Mouse (Mus musculus) cerebellum, postnatal 36 days (tissue): Measurements from ENCODE around the gene Gpr68.
A peak's percentile ranks its signal among the peaks of the same experiment; 100 is the strongest.

ENCODE experiments used
- DNase-seq, 2 experiments: peaks; one replicate each; pipeline ENCODE4 v3.0.0; 2021 to 2022; ENCODE audit warnings: mixed read lengths in 2 of 2

Gpr68 gene

DNA sequence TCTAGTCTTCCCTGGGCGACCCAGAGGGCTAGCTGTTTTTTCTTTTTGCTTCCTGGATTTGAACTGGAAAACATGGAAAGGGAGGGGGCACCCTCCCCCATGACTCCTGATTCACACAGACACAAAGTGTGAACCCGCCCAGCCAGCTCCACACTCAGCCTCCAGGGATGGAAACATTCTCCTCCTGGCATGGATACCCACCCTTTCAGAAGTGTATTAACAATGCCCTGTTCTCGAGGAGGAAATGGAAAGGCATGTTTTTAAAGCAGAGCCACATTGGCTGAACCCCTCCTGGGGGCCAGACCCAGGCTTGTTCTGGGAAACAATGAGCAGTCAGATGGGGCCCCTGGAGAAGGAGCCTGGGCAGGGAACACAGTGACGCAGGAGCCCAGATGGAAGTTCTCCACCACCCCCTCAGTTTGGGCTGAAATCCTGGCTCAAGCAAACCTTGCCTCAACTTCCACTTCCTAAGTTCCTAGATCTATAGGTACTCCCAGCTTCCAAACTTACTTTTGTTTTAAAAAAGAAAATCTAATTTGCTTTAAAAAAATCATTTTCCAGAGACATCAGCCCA is 39.9 kb downstream of the Gpr68 start:
- DNase-seq, result no peak

GRCm38 (mm10) chr12:100867097-100867496 is 40.9 kb downstream of the Gpr68 start:
- DNase-seq, result peak; percentile 93 to 94

DNA sequence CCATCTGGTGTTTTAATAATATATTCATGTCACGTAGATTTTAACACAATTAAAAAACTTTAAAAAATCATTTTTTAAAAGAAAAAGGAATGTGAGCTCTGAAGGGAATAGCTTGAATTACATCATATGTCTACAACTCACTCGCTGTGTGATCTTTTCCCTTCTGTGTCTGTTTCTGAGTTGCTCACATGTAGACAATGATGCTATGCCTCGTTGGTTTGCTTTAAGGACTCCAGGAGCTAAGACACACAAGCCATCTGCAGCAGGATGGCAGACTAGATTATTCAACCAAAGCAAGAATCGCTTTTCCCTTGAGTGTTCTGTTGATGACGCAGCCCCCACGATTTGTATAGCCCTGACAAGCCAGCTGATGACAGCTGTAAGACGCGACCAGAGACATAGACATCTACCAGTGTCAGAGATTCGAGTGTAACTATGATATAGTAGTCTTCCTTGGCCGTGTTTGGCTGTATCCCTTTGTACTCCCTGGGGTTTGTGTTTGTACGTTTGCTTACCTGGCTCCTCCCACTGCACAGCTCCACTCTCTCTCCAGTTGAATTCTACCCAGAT is 42.4 kb downstream of the Gpr68 start:
- DNase-seq, result no peak

DNA sequence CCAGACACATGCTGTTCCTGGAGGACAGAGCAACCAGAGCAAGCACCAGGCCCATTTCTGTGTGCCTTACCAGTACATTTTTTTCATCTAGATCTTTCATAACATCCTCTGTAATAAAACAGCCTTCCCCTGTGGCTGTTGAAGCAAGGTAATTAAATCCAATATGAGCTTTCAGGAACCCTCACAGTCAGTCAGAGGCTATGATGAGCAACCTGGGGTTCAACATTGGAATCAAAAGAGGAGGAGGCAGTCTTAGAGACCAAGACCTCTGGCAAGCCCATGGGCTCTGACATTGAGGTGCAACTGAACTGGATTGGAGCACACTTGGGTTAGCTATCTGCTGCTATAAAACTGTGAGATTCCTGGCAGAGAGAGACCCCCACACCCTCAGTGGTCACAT is 42.9 kb downstream of the Gpr68 start:
- no peak for DNase-seq

GRCm38 (mm10) chr12:100862856-100863446 is 45.0 kb downstream of the Gpr68 start:
- DNase-seq, result no peak

GRCm38 (mm10) chr12:100862272-100862671 is 45.7 kb downstream of the Gpr68 start:
- DNase-seq, result no peak

DNA sequence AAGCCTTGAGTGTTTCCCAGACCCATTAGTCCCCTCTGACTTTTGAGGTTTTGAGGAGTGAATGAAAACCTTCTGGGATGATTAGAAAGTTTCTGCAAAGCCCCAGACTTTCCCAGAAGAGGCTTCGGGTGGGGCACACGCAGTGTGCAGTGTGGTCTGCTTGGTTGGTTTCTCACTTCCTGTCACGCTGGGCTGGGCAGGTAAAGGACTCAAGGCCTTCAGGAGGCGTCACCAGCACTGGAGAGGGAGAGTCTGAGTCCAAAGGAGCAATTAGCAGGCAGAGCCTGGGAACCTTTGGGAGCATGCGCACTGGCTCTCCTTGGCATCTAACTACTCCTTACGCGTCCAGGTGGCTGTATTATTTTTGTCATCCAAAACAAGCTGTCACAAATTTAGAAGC is 50.2 kb downstream of the Gpr68 start:
- DNase-seq, result peak; percentile 76

GRCm38 (mm10) chr12:100856337-100856736 is 51.7 kb downstream of the Gpr68 start:
- DNase-seq, result no peak

- no peak for DNase-seq
These were observed 55.6 kb downstream of the Gpr68 start for GRCm38 (mm10) chr12:100852370-100852769.

GRCm38 (mm10) chr12:100849421-100850138 is 58.4 kb downstream of the Gpr68 start:
- DNase-seq, result peak; percentile 44 to 73

DNA sequence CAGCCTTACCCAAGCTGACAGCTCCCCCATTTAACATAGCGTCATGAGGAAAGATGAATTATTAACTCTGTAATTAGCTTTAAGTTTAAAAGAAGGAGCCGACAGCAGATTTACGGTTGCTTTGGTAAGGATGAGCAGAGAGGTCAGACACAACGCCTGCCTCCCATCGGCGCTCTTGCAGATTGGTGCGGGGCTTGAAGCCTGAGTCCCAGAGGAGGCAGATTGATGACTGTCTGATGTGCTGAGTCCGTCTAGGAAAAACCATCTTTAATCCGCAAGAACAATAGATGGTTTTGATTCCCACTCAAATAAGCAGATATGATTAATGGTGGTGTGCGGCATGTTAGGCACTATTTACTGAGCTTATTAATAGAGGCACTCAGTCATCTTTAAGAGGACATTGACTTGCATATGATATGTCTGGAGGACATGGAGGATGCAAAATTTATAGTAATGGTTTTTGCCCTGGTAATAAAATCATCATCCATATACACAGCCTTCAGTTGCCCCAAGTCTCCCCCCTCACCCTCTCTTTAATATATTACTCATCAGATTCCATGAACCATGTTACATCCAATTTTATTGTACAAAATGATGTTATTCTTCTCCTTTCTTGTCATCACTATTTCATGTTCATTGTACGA is 60.4 kb downstream of the Gpr68 start:
- DNase-seq, result no peak

GRCm38 (mm10) chr12:100846566-100846965 is 61.4 kb downstream of the Gpr68 start:
- no peak for DNase-seq

DNA sequence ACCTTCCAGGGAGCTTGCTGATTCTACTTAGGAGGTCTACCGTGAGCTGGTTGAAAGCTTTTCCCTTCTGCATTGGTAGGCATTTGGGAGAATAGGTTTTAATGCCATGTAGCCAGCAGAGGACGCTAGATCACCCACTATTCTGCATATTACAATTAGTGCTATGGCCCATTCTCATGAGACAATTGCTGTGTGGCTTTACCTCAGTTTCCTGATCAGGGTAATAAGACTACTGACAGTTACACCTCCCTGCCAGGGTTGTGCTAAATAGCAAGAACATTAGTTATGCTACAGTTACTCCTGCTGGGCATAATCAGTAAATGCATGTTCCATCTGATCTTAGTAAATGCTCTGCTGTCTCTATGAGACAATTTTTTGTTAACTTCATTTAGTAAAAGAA is 62.2 kb downstream of the Gpr68 start:
- no peak for DNase-seq

DNA sequence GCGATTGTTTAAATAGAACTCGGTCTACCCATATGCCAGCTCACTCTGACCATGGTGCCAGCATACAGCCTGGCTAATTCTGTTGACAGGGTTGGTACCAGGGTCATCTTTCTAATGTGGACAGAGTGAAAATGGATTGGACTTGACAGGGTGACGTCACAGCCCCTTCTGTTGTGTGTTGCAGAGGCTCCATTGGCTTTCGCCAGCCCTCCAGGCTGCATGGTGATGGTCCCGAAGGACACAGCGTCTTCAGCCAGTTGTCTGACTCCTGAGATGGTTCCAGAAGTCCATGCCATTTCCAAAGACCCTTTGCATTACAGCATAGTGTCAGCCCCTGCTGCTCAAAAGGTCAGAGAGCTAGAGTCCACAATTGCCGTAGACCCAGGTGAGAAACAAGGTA is 63.5 kb downstream of the Gpr68 start:
- no peak for DNase-seq

- no peak for DNase-seq
These were observed 64.8 kb downstream of the Gpr68 start for GRCm38 (mm10) chr12:100843171-100843570.

- peak; percentile 85 to 91 for DNase-seq
These were observed 66.7 kb downstream of the Gpr68 start for GRCm38 (mm10) chr12:100841211-100841792.

GRCm38 (mm10) chr12:100839926-100840325 is 68.1 kb downstream of the Gpr68 start:
- DNase-seq, result no peak

- no peak for DNase-seq
These were observed 68.9 kb downstream of the Gpr68 start for GRCm38 (mm10) chr12:100839079-100839600.

DNA sequence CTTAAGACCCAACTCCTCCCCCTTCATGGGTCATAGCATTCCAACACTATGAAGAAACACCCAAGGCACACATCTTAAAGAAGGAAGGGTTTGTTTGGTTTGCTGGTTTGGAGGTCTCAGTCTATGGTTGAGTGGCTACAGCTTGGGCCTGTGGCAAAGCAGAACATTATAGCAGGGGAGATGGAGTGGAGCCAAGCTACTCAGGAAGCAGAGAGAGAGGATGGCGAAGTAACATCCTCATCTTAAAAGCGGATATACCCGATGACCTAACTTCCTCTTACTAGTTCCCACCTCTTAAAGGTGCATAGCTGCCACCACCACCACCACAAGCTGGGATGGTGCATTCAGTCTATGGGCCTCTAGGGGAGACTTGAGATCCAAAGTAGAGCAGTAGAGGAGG is 70.8 kb downstream of the Gpr68 start:
- no peak for DNase-seq

GRCm38 (mm10) chr12:100831629-100832325 is 76.2 kb downstream of the Gpr68 start:
- DNase-seq, result no peak

- no peak for DNase-seq
These were observed 77.0 kb downstream of the Gpr68 start for GRCm38 (mm10) chr12:100831021-100831420.
